Mouse (Mus musculus) limb, embryonic 11.5 days (tissue): Measurements from ENCODE around the gene Scamp3. TPM values are rescaled to one million over a fixed set of nuclear protein-coding genes. Genes with fewer than 3 reads are reported as not detected.

ENCODE experiments used
- ATAC-seq: fragments of 200-750 bp; cut with Nextera tagmentation; 2 replicates; pipeline ENCODE4 v1.8.0; 2017; ENCODE audit warnings: low read depth; ENCODE audit not compliant: insufficient number of reproducible peaks, low FRiP score, low TSS enrichment
- DNase-seq: peaks from one replicate; pipeline ENCODE4 v3.0.0-alpha.2; 2015; ENCODE audit warnings: low spot score
- H3K27ac ChIP-seq: fragments of 300-500 bp; sonication (generic); replicated peaks from 2 replicates; pipeline ENCODE4 v1.5.1; 2014; ENCODE audit warnings: low read depth, mild to moderate bottlenecking, low read length
- H3K27me3 ChIP-seq: fragments of 300-500 bp; sonication (generic); 2 replicates; pipeline ENCODE4 v1.6.1; 2014; ENCODE audit warnings: mild to moderate bottlenecking, low read length, mixed read lengths; ENCODE audit not compliant: control insufficient read depth, insufficient read depth
- H3K36me3 ChIP-seq: fragments of 300-500 bp; sonication (generic); 2 replicates; pipeline ENCODE4 v1.6.1; 2014; ENCODE audit warnings: mild to moderate bottlenecking, low read length, moderate library complexity, mixed read lengths; ENCODE audit not compliant: control insufficient read depth, insufficient read depth
- H3K4me1 ChIP-seq: fragments of 300-500 bp; sonication (generic); 2 replicates; pipeline ENCODE4 v1.6.1; 2014; ENCODE audit warnings: low read length, mixed read lengths; ENCODE audit not compliant: control insufficient read depth, insufficient read depth
- H3K4me2 ChIP-seq: fragments of 300-500 bp; sonication (generic); 2 replicates; pipeline ENCODE4 v1.6.1; 2014; ENCODE audit warnings: low read depth, mild to moderate bottlenecking, moderate library complexity; ENCODE audit not compliant: severe bottlenecking
- H3K4me3 ChIP-seq: fragments of 300-500 bp; sonication (generic); 2 replicates; pipeline ENCODE4 v1.5.1; 2014; ENCODE audit warnings: low read depth, low read length
- H3K9ac ChIP-seq: fragments of 300-500 bp; sonication (generic); 2 replicates; pipeline ENCODE4 v1.6.1; 2014; ENCODE audit warnings: mild to moderate bottlenecking, low read length
- H3K9me3 ChIP-seq: fragments of 300-500 bp; sonication (generic); 2 replicates; pipeline ENCODE4 v1.6.1; 2016; ENCODE audit warnings: low read length; ENCODE audit not compliant: control insufficient read depth
- whole genome bisulfite sequencing: fragments of 180-500 bp; shearing (Covaris S2); extraction: QIAGEN DNeasy Blood & Tissue Kit; methylation state at CpG from one replicate; pipeline ENCODE4 v1.1.7; 2014; 5-methylcytosine and 5-hydroxymethylcytosine counted together
- polyA plus RNA-seq: library from polyadenylated mRNA; unstranded; fragments of >200 nt; fragmentation: Nextera tagmentation; extraction: Ambion mirVana; gene quantifications from 2 replicates; pipeline ENCODE4 v1.2.1, GENCODE M21; 2014

The Scamp3 gene
- polyA plus RNA-seq, 1 experiment from 2014 or later = 107 TPM

DNA sequence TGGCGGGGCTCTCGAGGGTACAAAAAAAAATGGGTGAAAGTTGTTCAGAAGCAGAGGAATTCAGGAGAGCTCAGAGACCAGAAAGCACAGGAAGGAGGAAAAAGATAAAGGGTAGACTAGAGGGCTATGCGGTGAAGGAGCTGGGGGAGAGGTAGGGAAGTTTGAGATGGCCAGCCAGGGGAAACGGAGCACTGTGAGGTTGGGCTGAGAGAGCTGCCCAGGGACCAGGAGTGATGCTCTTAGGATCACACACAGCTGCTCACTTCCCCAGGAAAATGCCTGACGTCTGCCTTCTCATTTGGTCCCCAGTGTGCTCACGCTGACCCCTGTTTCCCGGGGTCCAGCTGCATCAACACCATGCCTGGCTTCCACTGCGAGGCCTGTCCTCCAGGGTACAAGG, 42.3 kb downstream of the Scamp3 start:
- peaks cover 7% of the 10 kb centered on the region for H3K4me1 ChIP-seq
- H3K9ac ChIP-seq = 0 out of 2 replicates have a peak overlapping the region, but pooled peaks have one; percentile 22
- no peak overlapping the region for H3K27ac ChIP-seq

DNA sequence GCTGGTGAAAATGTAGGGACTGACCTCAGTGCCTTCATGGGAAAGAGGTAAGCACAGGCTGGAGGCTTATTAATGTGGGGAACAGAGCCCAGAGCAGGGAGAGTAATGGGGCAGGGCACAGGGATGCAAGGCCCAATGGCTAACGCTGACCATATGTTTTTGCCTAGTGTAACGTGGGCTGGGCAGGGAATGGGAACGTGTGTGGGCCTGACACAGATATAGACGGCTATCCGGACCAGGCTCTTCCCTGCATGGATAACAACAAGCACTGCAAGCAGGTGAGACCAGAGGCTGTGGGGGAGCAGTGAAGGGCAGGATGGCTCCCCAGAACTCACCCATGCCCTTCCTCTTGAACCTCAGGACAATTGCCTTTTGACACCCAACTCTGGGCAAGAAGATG, 43.9 kb downstream of the Scamp3 start:
- Histone ChIP-seq H3K27ac (no peak overlapping the region), H3K4me3 (no peak overlapping the region), H3K9me3 (no peaks in the 10 kb centered on the region), H3K27me3 (no peaks in the 10 kb centered on the region), H3K4me1 (peaks cover 10% of the 10 kb centered on the region), H3K4me2 (no peak overlapping the region), H3K9ac (0 out of 2 replicates have a peak overlapping the region, but pooled peaks have one; percentile 2), H3K36me3 (no peaks in the 10 kb centered on the region; the same call in 1 of the 2 replicates)
- ATAC-seq = no peak
- WGBS = 45% methylated on average over 5 of the region's 5 CpGs
- DNase-seq = no peak

More for the DNA sequence above, 42.3 kb downstream of the Scamp3 start:
- no peak for DNase-seq
- H3K9me3 ChIP-seq = no peaks in the 10 kb centered on the region
- H3K4me2 ChIP-seq = no peak overlapping the region
- no peaks in the 10 kb centered on the region for H3K27me3 ChIP-seq
- no peaks in the 10 kb centered on the region; the same call in 1 of the 2 replicates for H3K36me3 ChIP-seq
- WGBS = 37% methylated on average over 8 of the region's 8 CpGs
- H3K4me3 ChIP-seq = no peak overlapping the region
- ATAC-seq = no peak

DNA sequence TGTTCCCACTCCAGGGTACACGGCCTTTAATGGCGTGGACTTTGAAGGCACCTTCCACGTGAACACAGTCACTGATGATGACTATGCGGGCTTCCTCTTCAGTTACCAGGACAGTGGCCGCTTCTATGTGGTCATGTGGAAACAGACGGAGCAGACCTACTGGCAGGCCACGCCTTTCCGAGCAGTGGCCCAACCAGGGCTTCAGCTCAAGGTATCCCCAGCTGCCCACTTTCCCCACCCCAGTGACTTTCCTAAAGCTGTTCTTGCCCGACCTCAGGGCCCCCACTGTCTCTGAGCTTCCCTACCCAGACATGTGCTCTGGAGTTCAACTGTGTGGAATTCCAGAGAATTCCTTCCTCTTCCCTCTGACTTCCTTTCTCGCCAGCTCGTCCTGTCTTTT, 47.5 kb downstream of the Scamp3 start:
- ATAC-seq (no peak), DNase-seq (no peak)
- no peaks in the 10 kb centered on the region for H3K27me3 ChIP-seq
- H3K36me3 ChIP-seq = no peaks in the 10 kb centered on the region; the same call in 1 of the 2 replicates
- WGBS = 84% methylated on average over 11 of the region's 11 CpGs
- H3K4me1 ChIP-seq = peaks cover 24% of the 10 kb centered on the region
- H3K4me2 ChIP-seq = no peak overlapping the region
- no peak overlapping the region for H3K27ac ChIP-seq
- no peaks in the 10 kb centered on the region for H3K9me3 ChIP-seq
- H3K9ac ChIP-seq = no peak overlapping the region
- no peak overlapping the region for H3K4me3 ChIP-seq

DNA sequence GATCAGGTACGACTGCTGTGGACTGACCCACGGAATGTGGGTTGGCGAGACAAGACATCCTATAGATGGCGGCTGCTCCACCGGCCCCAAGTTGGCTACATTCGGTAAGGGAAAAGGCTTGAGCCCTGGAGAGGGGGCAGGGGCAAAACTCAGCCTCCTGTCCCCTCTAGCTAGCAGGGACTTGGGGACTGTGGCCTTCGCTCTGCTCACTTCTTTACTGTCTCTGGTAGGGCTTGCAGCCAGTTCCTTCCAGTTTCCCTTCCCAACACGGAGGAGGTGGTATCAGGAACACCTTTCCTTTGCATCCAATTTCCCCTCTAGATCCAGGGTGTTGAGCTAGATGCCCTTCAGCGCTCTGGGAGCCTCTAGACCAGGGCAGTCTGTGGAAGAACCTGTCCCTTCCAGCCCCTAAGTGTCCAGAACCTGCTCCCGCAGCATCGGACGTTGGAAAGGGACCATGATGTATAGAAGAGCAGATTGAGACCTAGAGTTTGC, 48.1 kb downstream of the Scamp3 start:
- ATAC-seq = no peak
- 65% methylated on average over 12 of the region's 12 CpGs for WGBS
- Histone ChIP-seq H3K4me1 (peaks cover 24% of the 10 kb centered on the region), H3K27ac (0 out of 2 replicates have a peak overlapping the region, but pooled peaks have one; percentile 21), H3K4me2 (peak overlapping the region; percentile 92; the same call in 1 of the 2 replicates), H3K4me3 (peak overlapping the region; percentile 44; the same call in 1 of the 2 replicates), H3K9ac (peak overlapping the region; percentile 27; the same call in 1 of the 2 replicates), H3K9me3 (no peaks in the 10 kb centered on the region), H3K36me3 (no peaks in the 10 kb centered on the region; the same call in 1 of the 2 replicates), H3K27me3 (0 out of 2 replicates have a peak, but pooled peaks cover 2% of the 10 kb centered on the region)
- DNase-seq = no peak

DNA sequence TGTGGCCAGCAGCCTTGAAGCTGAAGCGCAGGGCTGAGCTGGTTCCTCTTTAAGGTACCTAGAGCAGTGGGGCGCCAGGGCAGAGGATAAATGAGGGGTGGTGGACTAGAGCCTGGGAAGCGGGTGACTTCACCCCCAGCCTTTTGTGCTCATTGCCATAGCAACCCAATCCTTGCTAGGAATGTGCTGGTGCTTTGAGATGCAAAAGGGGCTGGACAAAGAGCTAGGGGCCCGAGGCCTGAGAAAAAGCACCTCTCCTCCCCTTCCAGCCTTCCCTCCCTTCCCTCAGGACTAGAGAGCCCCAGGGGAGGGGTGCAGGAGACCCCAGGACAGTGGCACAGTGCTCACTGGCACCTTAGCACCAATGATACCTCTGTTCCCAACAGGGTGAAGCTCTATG, 48.6 kb downstream of the Scamp3 start:
- ATAC-seq (no peak), DNase-seq (peak; percentile 27)
- H3K4me3 ChIP-seq = peak overlapping the region; percentile 44
- H3K4me1 ChIP-seq = peaks cover 24% of the 10 kb centered on the region
- no peaks in the 10 kb centered on the region; the same call in 1 of the 2 replicates for H3K36me3 ChIP-seq
- peak overlapping the region; percentile 92 for H3K4me2 ChIP-seq
- WGBS = 36% methylated on average over 4 of the region's 4 CpGs
- no peak overlapping the region for H3K9ac ChIP-seq
- no peak overlapping the region for H3K27ac ChIP-seq
- H3K27me3 ChIP-seq = 0 out of 2 replicates have a peak, but pooled peaks cover 2% of the 10 kb centered on the region
- H3K9me3 ChIP-seq = no peaks in the 10 kb centered on the region

DNA sequence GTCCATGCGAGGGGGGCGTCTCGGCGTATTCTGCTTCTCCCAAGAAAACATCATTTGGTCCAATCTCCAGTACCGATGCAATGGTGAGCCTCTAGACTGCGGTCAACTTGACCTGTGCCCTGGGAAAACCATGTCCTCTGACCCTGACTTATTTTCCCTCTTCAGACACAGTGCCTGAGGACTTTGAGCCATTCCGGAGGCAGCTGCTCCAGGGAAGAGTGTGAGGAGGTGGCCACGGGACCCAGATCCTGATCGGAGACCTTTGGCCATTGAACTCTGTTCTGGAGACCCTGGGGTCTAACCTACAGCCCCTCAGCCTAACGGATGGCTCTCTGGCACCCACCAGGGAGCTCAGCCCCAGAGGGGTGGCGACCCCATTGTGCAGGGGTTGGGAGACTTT, 49.1 kb downstream of the Scamp3 start:
- Histone ChIP-seq H3K4me3 (peak overlapping the region; percentile 44), H3K4me2 (peak overlapping the region; percentile 92), H3K27me3 (0 out of 2 replicates have a peak, but pooled peaks cover 2% of the 10 kb centered on the region), H3K36me3 (no peaks in the 10 kb centered on the region; the same call in 1 of the 2 replicates), H3K4me1 (peaks cover 24% of the 10 kb centered on the region), H3K9ac (peak overlapping the region; percentile 14; the same call in 1 of the 2 replicates), H3K9me3 (no peaks in the 10 kb centered on the region), H3K27ac (no peak overlapping the region)
- DNase-seq (no peak), ATAC-seq (no peak)
- 19% methylated on average over 11 of the region's 11 CpGs for whole genome bisulfite sequencing

DNA sequence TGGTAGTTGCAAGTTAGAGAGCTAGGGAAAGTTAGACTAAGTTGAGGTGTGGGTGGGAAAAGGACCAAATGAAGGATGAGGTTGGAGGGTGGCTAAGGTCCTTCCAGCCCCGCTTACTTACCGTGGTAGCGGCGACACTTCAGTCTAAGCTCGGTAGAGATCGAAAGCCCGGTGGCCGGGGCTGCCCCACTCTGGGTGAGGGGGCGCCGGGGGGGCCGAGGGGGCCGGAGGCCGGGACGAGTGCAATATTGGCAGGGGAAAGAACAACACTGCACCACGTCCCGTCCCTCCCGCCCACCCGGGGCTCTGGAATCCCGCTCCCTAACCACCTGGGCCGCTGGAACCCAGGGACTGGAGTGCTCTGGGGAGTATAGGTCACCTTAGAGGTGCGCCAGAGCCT, 49.6 kb downstream of the Scamp3 start, which contains the start of gene Mtx1:
TSS of gene Mtx1 (minus strand) at position 189 of the 400 bp plus-strand sequence.
- DNase-seq (no peak), ATAC-seq (0 out of 2 replicates have a peak, but pooled peaks have one; percentile 7)
- peaks cover 24% of the 10 kb centered on the region for H3K4me1 ChIP-seq
- peak within 1 kb of the TSS; percentile 44 for H3K4me3 ChIP-seq
- 0 out of 2 replicates have a peak, but pooled peaks cover 2% of the 10 kb centered on the region for H3K27me3 ChIP-seq
- H3K9ac ChIP-seq = peak within 1 kb of the TSS; percentile 62
- H3K36me3 ChIP-seq = no peaks in the 10 kb centered on the region; the same call in 1 of the 2 replicates
- H3K27ac ChIP-seq = peak within 1 kb of the TSS; percentile 55
- 1% methylated on average over 21 of the region's 21 CpGs for WGBS
- no peaks in the 10 kb centered on the region for H3K9me3 ChIP-seq
- H3K4me2 ChIP-seq = peak within 1 kb of the TSS; percentile 92

DNA sequence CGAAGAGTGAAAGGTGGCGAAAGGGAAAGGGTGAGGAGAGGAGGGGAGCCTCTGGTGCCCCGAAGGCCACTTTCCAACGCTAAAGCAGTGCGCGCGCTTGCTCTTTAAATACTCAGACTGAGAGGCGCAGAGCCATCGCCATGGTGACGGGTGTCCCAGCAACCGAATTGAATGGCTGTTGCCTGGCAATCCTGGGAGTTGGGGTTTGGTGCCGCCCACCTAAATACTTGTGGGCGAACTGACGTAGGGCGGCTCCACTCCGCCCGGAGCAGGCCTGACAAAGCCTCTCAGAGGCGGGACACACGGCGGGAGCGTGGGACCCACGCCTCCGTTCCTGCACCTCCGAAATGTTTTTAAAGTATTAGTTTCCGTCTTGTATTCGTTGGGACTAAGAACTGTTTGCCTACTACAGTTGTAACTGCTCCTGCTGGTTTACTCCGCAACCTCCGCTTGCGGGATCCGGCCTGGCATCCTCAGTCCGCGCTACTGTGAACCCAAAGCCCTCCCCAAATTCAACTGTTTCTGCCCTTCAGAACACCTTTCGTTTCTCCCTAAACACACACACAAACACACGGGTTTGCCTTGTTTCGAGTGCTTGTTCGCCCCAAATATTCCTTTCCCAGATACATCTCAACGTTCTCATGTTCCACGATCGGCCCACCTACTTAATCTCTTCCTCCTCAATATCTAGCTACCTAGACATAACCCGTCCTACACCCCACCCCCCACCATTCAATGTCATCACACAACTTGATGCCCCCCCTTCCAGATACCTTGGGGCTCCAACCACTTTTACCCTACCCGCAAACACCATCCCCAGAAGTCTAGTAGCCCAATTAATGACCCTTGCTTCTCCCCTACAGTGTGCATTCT, 50.3 kb downstream of the Scamp3 start:
- 3% methylated on average over 41 of the region's 41 CpGs for WGBS
- peak overlapping the region; percentile 62 for H3K9ac ChIP-seq
- H3K36me3 ChIP-seq = no peaks in the 10 kb centered on the region; the same call in 1 of the 2 replicates
- no peaks in the 10 kb centered on the region for H3K9me3 ChIP-seq
- peak; percentile 93 for DNase-seq
- H3K4me3 ChIP-seq = peak overlapping the region; percentile 44
- H3K4me2 ChIP-seq = peak overlapping the region; percentile 92
- H3K27ac ChIP-seq = peak overlapping the region; percentile 55
- H3K4me1 ChIP-seq = peaks cover 24% of the 10 kb centered on the region
- H3K27me3 ChIP-seq = 0 out of 2 replicates have a peak, but pooled peaks cover 2% of the 10 kb centered on the region
- peak; percentile 81 for ATAC-seq
